Mouse (Mus musculus): ENCODE data around the gene Ghitm.

DNA sequence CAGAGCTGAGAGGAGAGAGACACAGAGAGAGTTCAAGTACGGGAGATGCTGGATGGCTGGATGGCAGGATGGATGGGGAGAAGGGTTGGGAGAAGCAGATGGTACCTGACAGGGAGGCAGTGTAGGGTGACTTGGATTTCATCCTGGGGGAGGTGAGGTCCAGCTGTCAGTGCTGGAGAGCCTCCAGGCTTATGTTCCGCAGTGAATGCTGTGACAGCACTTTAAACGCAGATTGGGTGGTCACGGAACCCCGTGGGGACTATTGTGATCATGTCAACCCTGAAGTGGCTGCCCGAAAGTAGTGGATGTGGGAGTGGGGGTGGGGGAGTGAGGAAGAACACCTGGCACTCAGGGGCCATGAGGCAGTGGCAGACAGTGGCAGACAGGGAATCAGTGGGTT is 40.6 kb downstream of the Ghitm start:
- TF ChIP-seq MYOD1 (IDR thresholded peaks at IDR 0.05; ENCODE audit: control insufficient read depth in 1 of 3, insufficient read length in 2 of 3, low read depth in 2 of 3) (no peak), TCF12 (IDR thresholded peaks at IDR 0.05; ENCODE audit: insufficient read depth, poor library complexity, severe bottlenecking) (no peak), MYOG (IDR thresholded peaks at IDR 0.05; ENCODE audit: control insufficient read depth in 1 of 3, insufficient read depth in 1 of 3, insufficient read length in 2 of 3, low read depth in 2 of 3) (no peak)

All from myocyte (in vitro differentiated cells).